Comparison of ENCODE assay signal across 10 mouse cellular contexts in the genomic region with DNA sequence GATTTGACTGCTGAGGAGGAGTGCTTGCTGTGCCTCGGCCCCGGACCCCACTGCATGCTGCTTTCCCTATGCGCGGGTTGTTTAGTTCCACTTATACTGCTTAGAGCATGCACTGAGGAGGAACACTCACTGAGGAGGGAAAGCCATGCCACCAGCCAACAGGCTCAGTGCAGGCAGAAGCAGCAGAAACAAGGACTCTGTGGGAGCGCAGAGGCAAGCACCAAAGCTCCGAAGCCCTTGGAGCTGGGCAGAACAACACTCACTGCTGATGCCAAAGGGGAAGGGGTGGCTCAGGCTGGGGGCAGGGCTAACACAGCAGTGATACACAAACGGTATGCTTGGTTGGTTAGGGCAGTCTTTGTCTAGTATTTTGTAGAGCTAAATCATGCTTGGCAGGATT. TPM values are rescaled to one million over a fixed set of nuclear protein-coding genes. Genes with fewer than 3 reads are reported as not detected.
DNase-seq lines count a peak whose midpoint lies in the region; ATAC-seq and TF ChIP-seq lines count a peak whose summit lies in the region.
"Had no signal": no experiment of that assay in that cellular context is flagged by ENCODE, and none has a peak within 500 bp of the region (broad histone marks: within the 10 kb centered on the region; RNA-seq: fewer than 3 reads in every experiment).

No protein-coding gene starts in this region.

- H3K4me2 ChIP-seq in embryonic facial prominence, embryonic 13.5 days = no peak overlapping the region
- no peak overlapping the region for H3K4me2 ChIP-seq in liver, embryonic 16.5 days (ENCODE audit: low read depth, low read length)

- ATAC-seq in embryonic facial prominence, embryonic 13.5 days (ENCODE audit: insufficient number of reproducible peaks, insufficient read depth, low FRiP score, low TSS enrichment, low read depth) = no peak
- ATAC-seq in liver, embryonic 16.5 days (ENCODE audit: low read depth) = no peak

- DNase-seq in cerebellum, adult 18-20 months = peak; percentile 43 to 51
- no peak for DNase-seq in cerebellum, postnatal 4 days (ENCODE audit: low spot score in 2 of 2)
- no peak for DNase-seq in layer of hippocampus, adult 2 months (ENCODE audit: low spot score in 2 of 2)
- DNase-seq in layer of hippocampus, postnatal 25 days (ENCODE audit: extremely low spot score in 1 of 2, low spot score in 1 of 2) = no peak
- DNase-seq in B cell, adult 2 months = no peak
- no peak for DNase-seq in left cerebral cortex, adult 18-20 months (ENCODE audit: low spot score in 2 of 2)
- DNase-seq: adrenal gland, adult 2 months; layer of hippocampus, postnatal 36 days had no signal

- H3K4me3 ChIP-seq in layer of hippocampus, adult 2 months = no peak overlapping the region
- H3K4me3 ChIP-seq in embryonic facial prominence, embryonic 13.5 days = no peak overlapping the region
- no peak overlapping the region for H3K4me3 ChIP-seq in liver, embryonic 16.5 days (ENCODE audit: low read depth, low read length)

- TF ChIP-seq CTCF in layer of hippocampus, adult 2 months (conservative IDR thresholded peaks at IDR 0.05) = no peak

- 68% methylated on average over 7 of the region's 7 CpGs for WGBS in embryonic facial prominence, embryonic 13.5 days
- 58% methylated on average over 7 of the region's 7 CpGs for WGBS in liver, embryonic 16.5 days (ENCODE audit: insufficient replicate concordance)

- H3K36me3 ChIP-seq in embryonic facial prominence, embryonic 13.5 days = peaks cover 7% of the 10 kb centered on the region
- H3K36me3 ChIP-seq in liver, embryonic 16.5 days (ENCODE audit: control insufficient read depth, insufficient read depth) = peaks cover 8% of the 10 kb centered on the region

- H3K27me3 ChIP-seq in embryonic facial prominence, embryonic 13.5 days = no peaks in the 10 kb centered on the region
- H3K27me3 ChIP-seq in liver, embryonic 16.5 days (ENCODE audit: control insufficient read depth, insufficient read depth, low read depth, low read length) = no peaks in the 10 kb centered on the region

- H3K9me3 ChIP-seq in embryonic facial prominence, embryonic 13.5 days = no peaks in the 10 kb centered on the region
- H3K9me3 ChIP-seq in liver, embryonic 16.5 days (replicated peaks; ENCODE audit: control insufficient read depth, low read length) = no peaks in the 10 kb centered on the region

- peaks cover 86% of the 10 kb centered on the region for H3K4me1 ChIP-seq in embryonic facial prominence, embryonic 13.5 days
- peaks cover 80% of the 10 kb centered on the region for H3K4me1 ChIP-seq in liver, embryonic 16.5 days (ENCODE audit: control insufficient read depth, low read depth, low read length)

- peak overlapping the region; percentile 44; the same call in 1 of the 2 replicates for H3K9ac ChIP-seq in embryonic facial prominence, embryonic 13.5 days
- H3K9ac ChIP-seq in liver, embryonic 16.5 days (ENCODE audit: low read depth, low read length) = 0 out of 2 replicates have a peak overlapping the region, but pooled peaks have one; percentile 1

- H3K27ac ChIP-seq in layer of hippocampus, adult 2 months = peak overlapping the region; percentile 77
- peak overlapping the region; percentile 57 for H3K27ac ChIP-seq in embryonic facial prominence, embryonic 13.5 days
- H3K27ac ChIP-seq in liver, embryonic 16.5 days (ENCODE audit: low read length) = no peak overlapping the region

RNA-seq across cellular contexts. Expression of gene Myh9, which starts 24.6 kb away (rescaled TPM):
- 10 to 100 TPM; 88.3 to 96.3 TPM for total RNA-seq in layer of hippocampus, adult 2 months (2021)
- total RNA-seq in layer of hippocampus, postnatal 25 days (2021) = 10 to 100 TPM; 75.0 to 90.2 TPM
- polyA plus RNA-seq in embryonic facial prominence, embryonic 13.5 days (2015; fragmentation: Nextera tagmentation; extraction: Ambion mirVana) = 36.2 and 41.0 TPM in 2 replicates
- 19.7 and 21.9 TPM in 2 replicates for polyA plus RNA-seq in liver, embryonic 16.5 days (2015; fragmentation: Nextera tagmentation; extraction: Ambion mirVana)
- total RNA-seq in left cerebral cortex, adult 18-20 months (2021) = 10 to 100 TPM; 74.4 to 78.9 TPM

Comparison
In these comparisons a context has a peak if more than half of its experiments do, and no peak if none do; other contexts are left out.
1. DNase-seq: peak in cerebellum, adult 18-20 months (2 of 2); none in cerebellum, postnatal 4 days (0 of 2), layer of hippocampus, adult 2 months (0 of 2), layer of hippocampus, postnatal 25 days (0 of 2), B cell, adult 2 months (0 of 2) and left cerebral cortex, adult 18-20 months (0 of 2).